Mouse (Mus musculus): ENCODE data around the gene Fahd2a. TPM values are rescaled to one million over a fixed set of nuclear protein-coding genes. Genes with fewer than 3 reads are reported as not detected.

Gene Fahd2a
- polyA plus RNA-seq (2016; fragmentation: Nextera tagmentation; extraction: Ambion mirVana), result 26.3 and 29.2 TPM in 2 replicates

GRCm38 (mm10) chr2:127444055-127444789 is at the start of gene Fahd2a:
Gene Fahd2a (minus strand): TSS chr2:127444565.
- no peak within 1 kb of the TSS for H3K27ac ChIP-seq
- H3K36me3 ChIP-seq, result peaks cover 7% of the 10 kb centered on the region; the same call in 1 of the 2 replicates
- WGBS, result 3% methylated on average over 37 of the region's 37 CpGs
- peak within 1 kb of the TSS; percentile 79 for H3K4me2 ChIP-seq (replicated peaks)
- H3K9ac ChIP-seq, result peak within 1 kb of the TSS; percentile 72
- H3K4me1 ChIP-seq, result peaks cover 13% of the 10 kb centered on the region
- H3K4me3 ChIP-seq, result peak within 1 kb of the TSS; percentile 79
- ATAC-seq (ENCODE audit: low FRiP score, low read depth), result peak; percentile 92
- no peaks in the 10 kb centered on the region for H3K9me3 ChIP-seq
- H3K27me3 ChIP-seq (replicated peaks), result no peaks in the 10 kb centered on the region

- H3K27ac ChIP-seq, result no peak overlapping the region
- peaks cover 25% of the 10 kb centered on the region for H3K4me1 ChIP-seq
- H3K27me3 ChIP-seq (replicated peaks), result peaks cover 67% of the 10 kb centered on the region
- no peaks in the 10 kb centered on the region for H3K36me3 ChIP-seq
- no peak overlapping the region for H3K4me3 ChIP-seq
- H3K9me3 ChIP-seq, result no peaks in the 10 kb centered on the region
- no peak overlapping the region for H3K9ac ChIP-seq
- peak overlapping the region; percentile 50 for H3K4me2 ChIP-seq (replicated peaks)
- peak; percentile 69 for ATAC-seq (ENCODE audit: low FRiP score, low read depth)
- WGBS, result 6% methylated on average over 19 of the region's 19 CpGs
Observed at GRCm38 (mm10) chr2:127484476-127485170, 40.3 kb upstream of the Fahd2a start.

DNA sequence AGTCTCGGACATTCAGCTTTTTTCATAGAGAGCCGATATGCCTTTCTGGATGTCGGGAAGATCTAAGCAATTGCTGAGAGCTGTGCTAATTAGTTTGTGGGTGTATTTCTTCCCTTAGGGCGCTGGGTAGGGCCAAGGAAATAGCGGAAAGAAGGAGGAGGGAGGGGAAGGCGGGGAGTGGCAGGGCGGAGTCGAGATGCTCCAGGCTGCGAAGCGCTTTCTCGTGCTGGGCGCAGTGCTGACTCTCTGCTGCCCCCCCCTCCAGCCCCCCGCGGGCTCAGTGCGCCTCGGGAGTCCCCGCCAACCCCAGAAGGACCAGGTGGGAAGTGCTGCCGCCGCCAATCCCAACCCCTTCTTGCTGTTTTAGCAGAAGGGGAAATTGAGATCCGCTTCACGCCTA is 38.6 kb upstream of the Fahd2a start:
- no peak overlapping the region for H3K27ac ChIP-seq
- H3K9me3 ChIP-seq, result no peaks in the 10 kb centered on the region
- H3K4me2 ChIP-seq (replicated peaks), result peak overlapping the region; percentile 70
- peaks cover 25% of the 10 kb centered on the region for H3K4me1 ChIP-seq
- ATAC-seq (ENCODE audit: low FRiP score, low read depth), result no peak
- WGBS, result 2% methylated on average over 21 of the region's 21 CpGs
- H3K9ac ChIP-seq, result no peak overlapping the region
- peak overlapping the region; percentile 38 for H3K4me3 ChIP-seq
- H3K36me3 ChIP-seq, result no peaks in the 10 kb centered on the region
- peaks cover 76% of the 10 kb centered on the region for H3K27me3 ChIP-seq (replicated peaks)

GRCm38 (mm10) chr2:127482533-127482911 is 38.2 kb upstream of the Fahd2a start:
- peak overlapping the region; percentile 38 for H3K4me3 ChIP-seq
- ATAC-seq (ENCODE audit: low FRiP score, low read depth), result 0 out of 2 replicates have a peak, but pooled peaks have one; percentile 34
- H3K4me1 ChIP-seq, result peaks cover 25% of the 10 kb centered on the region
- H3K4me2 ChIP-seq (replicated peaks), result peak overlapping the region; percentile 70
- H3K27me3 ChIP-seq (replicated peaks), result peaks cover 76% of the 10 kb centered on the region
- no peaks in the 10 kb centered on the region for H3K36me3 ChIP-seq
- H3K27ac ChIP-seq, result no peak overlapping the region
- no peaks in the 10 kb centered on the region for H3K9me3 ChIP-seq
- WGBS, result under 1% methylated on average over 21 of the region's 21 CpGs
- peak overlapping the region; percentile 36; the same call in 1 of the 2 replicates for H3K9ac ChIP-seq

GRCm38 (mm10) chr2:127481841-127482532 is 37.6 kb upstream of the Fahd2a start:
- H3K9ac ChIP-seq, result peak overlapping the region; percentile 36; the same call in 1 of the 2 replicates
- H3K4me2 ChIP-seq (replicated peaks), result peak overlapping the region; percentile 70
- H3K4me3 ChIP-seq, result peak overlapping the region; percentile 38
- no peaks in the 10 kb centered on the region for H3K9me3 ChIP-seq
- no peak overlapping the region for H3K27ac ChIP-seq
- no peak for ATAC-seq (ENCODE audit: low FRiP score, low read depth)
- H3K36me3 ChIP-seq, result no peaks in the 10 kb centered on the region
- WGBS, result under 1% methylated on average over 59 of the region's 59 CpGs
- peaks cover 76% of the 10 kb centered on the region for H3K27me3 ChIP-seq (replicated peaks)
- H3K4me1 ChIP-seq, result peaks cover 25% of the 10 kb centered on the region

- Histone ChIP-seq H3K27ac (no peak overlapping the region), H3K9me3 (no peaks in the 10 kb centered on the region), H3K36me3 (no peaks in the 10 kb centered on the region), H3K9ac (no peak overlapping the region), H3K27me3 (replicated peaks) (peaks cover 60% of the 10 kb centered on the region), H3K4me1 (peaks cover 24% of the 10 kb centered on the region), H3K4me2 (replicated peaks) (no peak overlapping the region), H3K4me3 (no peak overlapping the region)
- ATAC-seq (ENCODE audit: low FRiP score, low read depth), result no peak
- WGBS, result 66% methylated on average over 10 of the region's 10 CpGs
Observed at GRCm38 (mm10) chr2:127479763-127480162, 35.4 kb upstream of the Fahd2a start.

DNA sequence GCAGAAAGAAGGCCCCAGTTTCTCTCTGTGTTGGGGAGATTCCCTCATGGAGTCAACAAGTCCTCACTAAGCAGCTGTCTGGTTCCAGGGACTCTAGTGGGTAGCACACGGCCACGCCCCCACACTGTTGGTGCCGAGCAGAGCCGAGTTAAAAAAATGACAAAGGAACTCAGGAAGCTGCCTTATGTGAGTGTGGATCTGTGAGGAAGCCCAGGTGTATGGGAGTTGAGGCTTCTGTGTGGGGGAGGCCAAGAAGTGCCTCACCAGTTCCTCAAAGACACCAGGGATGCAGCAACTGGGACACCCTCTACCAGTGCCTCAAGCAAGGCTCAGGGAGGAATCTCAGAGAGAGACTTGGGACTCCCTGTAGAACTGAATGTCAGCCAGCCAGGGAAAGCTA is 34.8 kb upstream of the Fahd2a start:
- Histone ChIP-seq H3K9me3 (no peaks in the 10 kb centered on the region), H3K4me3 (no peak overlapping the region), H3K9ac (no peak overlapping the region), H3K4me2 (replicated peaks) (no peak overlapping the region), H3K27me3 (replicated peaks) (peaks cover 54% of the 10 kb centered on the region), H3K36me3 (no peaks in the 10 kb centered on the region), H3K4me1 (peaks cover 19% of the 10 kb centered on the region), H3K27ac (no peak overlapping the region)
- 78% methylated on average over 4 of the region's 4 CpGs for WGBS
- no peak for ATAC-seq (ENCODE audit: low FRiP score, low read depth)

- H3K9ac ChIP-seq, result no peak overlapping the region
- no peaks in the 10 kb centered on the region for H3K4me1 ChIP-seq
- H3K27me3 ChIP-seq (replicated peaks), result no peaks in the 10 kb centered on the region
- whole genome bisulfite sequencing, result 73% methylated on average over 3 of the region's 3 CpGs
- H3K27ac ChIP-seq, result no peak overlapping the region
- no peaks in the 10 kb centered on the region for H3K9me3 ChIP-seq
- no peak overlapping the region for H3K4me2 ChIP-seq (replicated peaks)
- no peak overlapping the region for H3K4me3 ChIP-seq
- H3K36me3 ChIP-seq, result no peaks in the 10 kb centered on the region
- ATAC-seq (ENCODE audit: low FRiP score, low read depth), result no peak
Observed at GRCm38 (mm10) chr2:127472279-127472678, 27.9 kb upstream of the Fahd2a start.

DNA sequence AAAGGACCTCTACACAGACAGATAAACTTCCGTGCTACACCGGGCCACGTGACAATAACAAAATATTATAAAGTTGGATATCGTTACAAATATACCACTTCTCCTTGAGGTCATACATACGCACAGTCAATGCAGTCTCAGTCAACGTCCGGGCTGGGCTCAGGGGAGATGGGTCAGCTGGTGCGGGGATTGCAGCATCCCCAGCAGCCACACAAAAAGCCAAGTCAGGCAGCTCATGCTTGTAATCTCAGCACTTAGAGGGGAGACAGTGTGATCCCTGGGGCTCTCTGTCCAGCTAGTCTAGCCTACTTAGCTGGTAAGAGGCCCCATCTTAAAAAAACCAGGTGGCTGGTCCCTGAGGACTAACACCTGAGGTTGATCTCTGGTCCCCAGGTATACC is 26.9 kb upstream of the Fahd2a start:
- no peaks in the 10 kb centered on the region for H3K27me3 ChIP-seq (replicated peaks)
- WGBS, result 85% methylated on average over 8 of the region's 8 CpGs

DNA sequence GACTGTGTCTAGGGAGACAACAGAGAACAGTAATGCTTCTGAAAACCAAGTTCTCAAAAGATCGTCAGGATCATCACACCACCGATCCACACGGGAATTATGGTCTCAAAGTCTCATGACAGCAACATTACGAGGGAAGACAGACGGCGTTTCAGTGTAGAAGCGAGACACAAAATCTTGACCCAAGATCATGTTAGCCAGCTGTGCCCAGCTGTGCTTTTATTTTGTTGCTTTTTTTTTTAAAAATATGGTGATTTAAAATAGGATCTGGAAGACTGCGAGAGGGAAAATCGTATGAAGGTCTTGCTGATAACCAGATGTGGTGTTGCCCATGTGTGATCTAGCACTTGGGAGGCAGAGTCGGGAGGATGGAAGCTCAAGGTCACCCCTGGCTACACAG is 26.3 kb upstream of the Fahd2a start:
- H3K4me3 ChIP-seq, result no peak overlapping the region
- no peaks in the 10 kb centered on the region for H3K36me3 ChIP-seq
- no peaks in the 10 kb centered on the region for H3K4me1 ChIP-seq
- no peaks in the 10 kb centered on the region for H3K9me3 ChIP-seq
- no peak overlapping the region for H3K27ac ChIP-seq
- ATAC-seq (ENCODE audit: low FRiP score, low read depth), result no peak
- no peaks in the 10 kb centered on the region for H3K27me3 ChIP-seq (replicated peaks)
- no peak overlapping the region for H3K4me2 ChIP-seq (replicated peaks)
- WGBS, result 89% methylated on average over 10 of the region's 10 CpGs
- H3K9ac ChIP-seq, result no peak overlapping the region

More for the DNA sequence above, 26.9 kb upstream of the Fahd2a start:
- Histone ChIP-seq H3K9ac (no peak overlapping the region), H3K27ac (no peak overlapping the region), H3K4me3 (no peak overlapping the region), H3K4me2 (replicated peaks) (no peak overlapping the region), H3K4me1 (no peaks in the 10 kb centered on the region), H3K9me3 (no peaks in the 10 kb centered on the region), H3K36me3 (no peaks in the 10 kb centered on the region)
- no peak for ATAC-seq (ENCODE audit: low FRiP score, low read depth)

DNA sequence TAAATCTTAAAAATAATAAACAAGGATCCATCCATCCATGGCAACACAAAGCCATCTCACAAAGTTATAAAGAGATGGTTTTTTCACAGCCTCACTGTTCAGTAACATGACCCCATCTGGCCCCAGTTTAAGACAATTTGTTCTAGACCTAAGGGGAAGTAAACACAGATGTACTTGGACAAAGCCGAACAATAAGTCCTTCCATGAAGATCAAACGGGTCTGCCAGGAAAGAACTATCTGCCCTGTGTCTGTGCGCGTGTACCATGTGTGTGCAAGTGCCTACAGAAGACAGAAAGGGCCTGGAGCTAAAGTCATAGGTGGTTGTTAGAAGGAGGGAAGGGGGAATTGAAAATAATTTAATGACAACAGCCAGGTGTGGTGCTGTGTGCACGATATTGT is 25.8 kb upstream of the Fahd2a start:
- no peaks in the 10 kb centered on the region for H3K36me3 ChIP-seq
- no peaks in the 10 kb centered on the region for H3K27me3 ChIP-seq (replicated peaks)
- H3K4me3 ChIP-seq, result no peak overlapping the region
- 86% methylated on average over 5 of the region's 5 CpGs for WGBS
- H3K9ac ChIP-seq, result no peak overlapping the region
- H3K4me1 ChIP-seq, result no peaks in the 10 kb centered on the region
- no peak overlapping the region for H3K4me2 ChIP-seq (replicated peaks)
- ATAC-seq (ENCODE audit: low FRiP score, low read depth), result no peak
- H3K9me3 ChIP-seq, result no peaks in the 10 kb centered on the region
- no peak overlapping the region for H3K27ac ChIP-seq

DNA sequence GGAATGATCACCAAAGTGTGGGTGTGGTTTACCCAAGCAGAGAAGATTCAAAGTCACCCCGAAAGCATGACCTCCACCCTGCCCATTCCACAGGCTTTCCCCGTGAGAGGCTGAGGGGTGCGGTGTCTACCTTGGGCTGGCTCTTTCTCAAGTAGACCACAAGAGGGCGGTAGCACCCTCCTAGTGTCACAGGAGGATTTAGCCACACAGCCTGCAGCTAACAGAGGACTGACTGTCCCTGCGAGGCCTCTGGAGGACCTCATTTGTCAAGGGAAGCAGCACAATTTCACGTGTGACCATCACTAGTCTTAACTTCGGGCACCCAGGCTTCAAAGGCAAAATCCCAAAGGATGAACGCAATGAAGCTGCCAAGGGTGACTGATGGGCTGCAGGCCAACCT is 17.9 kb upstream of the Fahd2a start:
- no peaks in the 10 kb centered on the region for H3K9me3 ChIP-seq
- WGBS, result 11% methylated on average over 8 of the region's 8 CpGs
- no peak overlapping the region for H3K4me3 ChIP-seq
- ATAC-seq (ENCODE audit: low FRiP score, low read depth), result peak; percentile 71; the same call in 1 of the 2 replicates
- 0 out of 2 replicates have a peak, but pooled peaks cover 3% of the 10 kb centered on the region for H3K27me3 ChIP-seq (replicated peaks)
- H3K36me3 ChIP-seq, result no peaks in the 10 kb centered on the region
- H3K9ac ChIP-seq, result no peak overlapping the region
- H3K27ac ChIP-seq, result no peak overlapping the region
- H3K4me1 ChIP-seq, result no peaks in the 10 kb centered on the region
- H3K4me2 ChIP-seq (replicated peaks), result no peak overlapping the region
